Mouse (Mus musculus) forebrain, embryonic 14.5 days (tissue): ENCODE data around the gene Fam57b. TPM values are rescaled to one million over a fixed set of nuclear protein-coding genes. Genes with fewer than 3 reads are reported as not detected.

Experiments used
- ATAC-seq: fragments of 200-750 bp; cut with Nextera tagmentation; 2 replicates; pipeline ENCODE4 v1.8.0; 2017; ENCODE audit warnings: mild to moderate bottlenecking, moderate library complexity
- DNase-seq: peaks from one replicate; pipeline ENCODE4 v3.0.0-alpha.2; 2015; ENCODE audit warnings: low spot score
- H3K27ac ChIP-seq: fragments of 300-500 bp; sonication (generic); 2 replicates; pipeline ENCODE4 v1.5.1; 2014; ENCODE audit warnings: low read depth, mild to moderate bottlenecking, control low read depth, low read length, moderate library complexity
- H3K27me3 ChIP-seq: fragments of 300-500 bp; sonication (generic); replicated peaks from 2 replicates; pipeline ENCODE4 v1.6.1; 2014; ENCODE audit warnings: low read length, control low read depth, mixed read lengths; ENCODE audit not compliant: control insufficient read depth, insufficient read depth
- H3K36me3 ChIP-seq: fragments of 300-500 bp; sonication (generic); 2 replicates; pipeline ENCODE4 v1.6.1; 2014; ENCODE audit warnings: low read length, control low read depth; ENCODE audit not compliant: control insufficient read depth, insufficient read depth
- H3K4me1 ChIP-seq: fragments of 300-500 bp; sonication (generic); 2 replicates; pipeline ENCODE4 v1.6.1; 2014; ENCODE audit warnings: antibody characterized with exemption, low read length, control low read depth; ENCODE audit not compliant: control insufficient read depth, insufficient read depth
- H3K4me2 ChIP-seq: fragments of 300-500 bp; sonication (generic); 2 replicates; pipeline ENCODE4 v1.6.1; 2014; ENCODE audit warnings: mild to moderate bottlenecking, control low read depth, low read length
- H3K4me3 ChIP-seq: fragments of 300-500 bp; sonication (generic); 2 replicates; pipeline ENCODE4 v1.5.1; 2014; ENCODE audit warnings: low read depth, low read length, control low read depth
- H3K9ac ChIP-seq: fragments of 300-500 bp; sonication (generic); 2 replicates; pipeline ENCODE4 v1.6.1; 2014; ENCODE audit warnings: mild to moderate bottlenecking, low read length, control low read depth, moderate library complexity
- H3K9me3 ChIP-seq: fragments of 300-500 bp; sonication (generic); replicated peaks from 2 replicates; pipeline ENCODE4 v1.6.1; 2016; ENCODE audit warnings: low read length, control low read depth, mixed read lengths; ENCODE audit not compliant: control insufficient read depth
- WGBS: fragments of 180-500 bp; shearing (Covaris S2); extraction: QIAGEN DNeasy Blood & Tissue Kit; methylation state at CpG from one replicate; pipeline ENCODE4 v1.1.7; 2014; 5-methylcytosine and 5-hydroxymethylcytosine counted together
- polyA plus RNA-seq: library from polyadenylated mRNA; unstranded; fragments of >200 nt; fragmentation: Nextera tagmentation; extraction: Ambion mirVana; gene quantifications from 2 replicates; pipeline ENCODE4 v1.2.1, GENCODE M21; 2014

Gene Fam57b
- polyA plus RNA-seq, 1 experiment from 2014 or later: 31.3 TPM

- ATAC-seq: no peak
- Histone ChIP-seq H3K9me3 (no peaks in the 10 kb centered on the region), H3K9ac (peak overlapping the region; percentile 91), H3K4me1 (peaks cover 14% of the 10 kb centered on the region), H3K4me2 (peak overlapping the region; percentile 90), H3K4me3 (peak overlapping the region; percentile 83; the same call in 1 of the 2 replicates), H3K36me3 (peaks cover 38% of the 10 kb centered on the region), H3K27me3 (no peaks in the 10 kb centered on the region), H3K27ac (peak overlapping the region; percentile 90; the same call in 1 of the 2 replicates)
- DNase-seq: no peak
- WGBS: 82% methylated on average over 4 of the region's 4 CpGs
Measured at GRCm38 (mm10) chr7:126760956-126761355, 36.5 kb upstream of the Fam57b start.

DNA sequence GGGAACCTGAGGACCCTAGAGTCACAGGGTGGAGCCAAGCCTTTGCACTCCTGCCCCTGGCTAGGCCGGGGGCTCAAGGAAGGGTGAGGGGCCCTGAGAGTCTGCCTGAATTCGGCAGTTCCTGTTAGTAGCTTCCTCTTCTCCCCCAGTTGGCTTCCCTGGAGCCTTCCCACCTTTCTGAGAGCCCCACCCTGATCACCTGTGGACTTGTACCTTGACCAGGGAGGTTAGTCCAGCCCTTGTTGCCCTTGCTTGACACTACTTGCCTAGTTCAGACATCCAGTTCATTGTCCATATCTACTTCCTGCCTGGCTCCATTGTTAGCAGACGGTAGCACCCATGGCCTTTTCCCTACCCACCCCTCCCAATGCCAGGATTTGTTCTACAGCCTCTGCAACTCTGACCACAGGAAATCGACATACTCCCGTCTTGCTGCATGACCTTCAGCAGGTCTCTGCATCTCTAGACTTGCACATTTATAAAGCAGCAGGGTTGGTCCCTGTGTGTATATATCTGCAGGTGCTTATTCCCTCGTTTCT, 35.9 kb upstream of the Fam57b start:
- H3K27ac ChIP-seq: peak overlapping the region; percentile 39; the same call in 1 of the 2 replicates

DNA sequence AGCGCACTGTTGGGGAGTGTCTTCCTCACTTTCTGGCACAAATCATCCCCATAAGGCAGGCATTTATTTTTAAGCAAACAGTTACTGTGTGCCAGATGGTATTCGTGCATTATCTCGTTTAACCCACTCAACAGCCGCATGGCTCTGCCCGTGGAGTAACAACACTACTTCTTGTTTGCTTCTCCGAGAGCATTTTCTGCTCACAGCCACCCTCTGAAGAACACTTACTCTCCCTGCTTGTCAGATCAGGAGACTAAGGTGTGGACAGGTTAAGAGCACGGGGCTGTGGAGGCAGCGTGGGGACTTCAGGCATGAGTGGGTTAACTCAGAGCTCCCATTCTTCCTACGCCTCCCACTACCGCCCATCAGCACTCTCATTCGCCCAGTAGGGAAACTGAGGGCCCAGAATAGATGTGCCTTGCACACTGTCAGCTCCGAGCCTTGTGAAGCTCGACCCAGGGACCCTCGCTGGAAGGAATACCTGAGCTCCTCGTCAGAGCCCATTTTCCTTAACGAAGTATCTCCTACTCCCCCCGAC, 34.9 kb upstream of the Fam57b start:
- 57% methylated on average over 17 of the region's 17 CpGs for WGBS
- Histone ChIP-seq H3K9me3 (no peaks in the 10 kb centered on the region), H3K4me1 (peaks cover 14% of the 10 kb centered on the region), H3K4me2 (peak overlapping the region; percentile 23), H3K4me3 (no peak overlapping the region), H3K27me3 (no peaks in the 10 kb centered on the region), H3K9ac (peak overlapping the region; percentile 6; the same call in 1 of the 2 replicates), H3K27ac (peak overlapping the region; percentile 75), H3K36me3 (peaks cover 54% of the 10 kb centered on the region)
- DNase-seq: peak; percentile 40
- no peak for ATAC-seq

More for the DNA sequence above, 35.9 kb upstream of the Fam57b start:
- ATAC-seq (no peak), DNase-seq (no peak)
- peaks cover 14% of the 10 kb centered on the region for H3K4me1 ChIP-seq
- no peak overlapping the region for H3K9ac ChIP-seq
- H3K4me3 ChIP-seq: no peak overlapping the region
- no peaks in the 10 kb centered on the region for H3K9me3 ChIP-seq
- WGBS: 77% methylated on average over 6 of the region's 6 CpGs
- peaks cover 45% of the 10 kb centered on the region for H3K36me3 ChIP-seq
- H3K27me3 ChIP-seq: no peaks in the 10 kb centered on the region
- H3K4me2 ChIP-seq: peak overlapping the region; percentile 90

DNA sequence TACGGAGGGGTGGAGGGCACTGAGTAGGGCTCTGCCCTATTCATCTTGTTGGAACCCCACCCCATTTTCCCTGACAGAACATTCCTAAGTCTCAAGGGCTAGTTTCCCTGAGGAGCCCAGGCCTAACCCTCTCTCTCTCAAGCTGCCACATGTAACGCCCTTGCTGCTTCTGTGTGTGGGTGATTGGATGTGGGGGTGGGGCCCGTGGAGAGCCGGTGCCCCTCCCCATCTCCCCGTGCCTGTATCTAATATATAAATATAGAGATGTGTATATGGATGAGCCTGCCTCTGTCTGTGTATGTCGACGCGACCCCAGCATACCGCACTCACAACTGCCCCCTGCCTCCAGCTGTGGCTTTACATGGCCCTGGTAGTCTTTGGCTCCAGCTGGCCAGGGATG, 31.9 kb upstream of the Fam57b start:
- Histone ChIP-seq H3K4me2 (no peak overlapping the region), H3K4me1 (peaks cover 12% of the 10 kb centered on the region), H3K4me3 (no peak overlapping the region), H3K9me3 (no peaks in the 10 kb centered on the region), H3K27ac (no peak overlapping the region), H3K36me3 (peaks cover 84% of the 10 kb centered on the region), H3K27me3 (no peaks in the 10 kb centered on the region), H3K9ac (no peak overlapping the region)
- no peak for DNase-seq
- 91% methylated on average over 9 of the region's 9 CpGs for WGBS
- no peak for ATAC-seq

DNA sequence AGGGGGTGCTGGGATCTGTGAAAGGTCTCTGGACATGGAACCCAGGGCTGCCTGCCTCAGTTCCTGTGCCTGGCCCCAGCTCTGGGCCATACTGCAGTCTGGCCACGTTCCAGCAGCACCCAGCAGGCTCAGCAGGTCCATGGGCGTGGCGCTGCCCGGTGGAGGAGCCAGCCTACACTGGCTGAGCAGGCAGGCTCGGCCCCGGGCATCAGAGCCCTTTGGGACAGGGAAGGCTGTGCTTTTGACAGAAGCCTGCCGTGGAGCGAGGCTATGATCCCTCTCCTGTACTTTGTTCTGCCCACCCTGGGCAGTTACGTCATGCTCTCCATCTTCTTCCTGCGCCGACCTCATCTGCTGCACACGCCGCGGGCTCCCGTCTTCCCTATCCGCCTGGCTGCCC, 31.3 kb upstream of the Fam57b start, which contains the start of gene Gdpd3:
Gdpd3 (plus strand) TSS at position 134 of the 400 bp plus-strand sequence.
- H3K27ac ChIP-seq: no peak within 1 kb of the TSS
- H3K4me1 ChIP-seq: peaks cover 6% of the 10 kb centered on the region
- no peak within 1 kb of the TSS for H3K4me2 ChIP-seq
- no peak within 1 kb of the TSS for H3K4me3 ChIP-seq
- DNase-seq (no peak), ATAC-seq (no peak)
- peaks cover 91% of the 10 kb centered on the region for H3K36me3 ChIP-seq
- H3K9me3 ChIP-seq: no peaks in the 10 kb centered on the region
- no peaks in the 10 kb centered on the region for H3K27me3 ChIP-seq
- 89% methylated on average over 16 of the region's 16 CpGs for WGBS
- no peak within 1 kb of the TSS for H3K9ac ChIP-seq

GRCm38 (mm10) chr7:126767001-126767400, 30.5 kb upstream of the Fam57b start:
- DNase-seq (no peak), ATAC-seq (no peak)
- no peaks in the 10 kb centered on the region for H3K4me1 ChIP-seq
- H3K4me3 ChIP-seq: no peak overlapping the region
- H3K9me3 ChIP-seq: no peaks in the 10 kb centered on the region
- H3K27ac ChIP-seq: no peak overlapping the region
- H3K4me2 ChIP-seq: no peak overlapping the region
- H3K36me3 ChIP-seq: peaks cover 86% of the 10 kb centered on the region
- WGBS: 95% methylated on average over 8 of the region's 8 CpGs
- no peaks in the 10 kb centered on the region for H3K27me3 ChIP-seq
- H3K9ac ChIP-seq: no peak overlapping the region

GRCm38 (mm10) chr7:126770784-126771183, 26.7 kb upstream of the Fam57b start:
- Histone ChIP-seq H3K4me3 (no peak overlapping the region), H3K36me3 (peaks cover 69% of the 10 kb centered on the region), H3K27ac (no peak overlapping the region), H3K9ac (no peak overlapping the region), H3K27me3 (no peaks in the 10 kb centered on the region), H3K4me2 (no peak overlapping the region), H3K9me3 (no peaks in the 10 kb centered on the region), H3K4me1 (no peaks in the 10 kb centered on the region)
- 85% methylated on average over 12 of the region's 12 CpGs for WGBS
- DNase-seq (no peak), ATAC-seq (no peak)

DNA sequence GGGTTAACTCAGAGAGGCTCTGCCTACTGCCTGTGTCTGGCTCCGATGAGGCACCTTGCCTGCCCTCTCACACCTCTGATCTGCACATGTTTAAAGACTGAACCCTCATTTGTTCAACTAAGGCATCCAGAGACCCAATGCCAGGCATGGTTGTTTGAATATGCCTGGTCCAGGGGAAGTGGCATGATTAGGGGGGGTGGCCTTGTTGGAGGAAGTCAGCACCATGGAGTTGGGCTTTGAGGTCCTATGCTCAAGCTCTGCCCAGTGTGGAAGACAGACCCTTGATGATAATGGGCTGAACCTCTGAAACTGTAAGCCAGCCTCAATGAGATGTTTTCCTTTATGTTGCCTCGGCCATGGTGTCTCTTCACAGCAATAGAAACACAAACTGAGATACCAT, 24.1 kb upstream of the Fam57b start:
- Histone ChIP-seq H3K4me2 (no peak overlapping the region), H3K27me3 (no peaks in the 10 kb centered on the region), H3K36me3 (peaks cover 48% of the 10 kb centered on the region), H3K9ac (no peak overlapping the region), H3K27ac (no peak overlapping the region), H3K4me3 (no peak overlapping the region), H3K9me3 (no peaks in the 10 kb centered on the region), H3K4me1 (peaks cover 17% of the 10 kb centered on the region)
- no peak for DNase-seq
- ATAC-seq: no peak
- WGBS: 83% methylated on average over 2 of the region's 2 CpGs

DNA sequence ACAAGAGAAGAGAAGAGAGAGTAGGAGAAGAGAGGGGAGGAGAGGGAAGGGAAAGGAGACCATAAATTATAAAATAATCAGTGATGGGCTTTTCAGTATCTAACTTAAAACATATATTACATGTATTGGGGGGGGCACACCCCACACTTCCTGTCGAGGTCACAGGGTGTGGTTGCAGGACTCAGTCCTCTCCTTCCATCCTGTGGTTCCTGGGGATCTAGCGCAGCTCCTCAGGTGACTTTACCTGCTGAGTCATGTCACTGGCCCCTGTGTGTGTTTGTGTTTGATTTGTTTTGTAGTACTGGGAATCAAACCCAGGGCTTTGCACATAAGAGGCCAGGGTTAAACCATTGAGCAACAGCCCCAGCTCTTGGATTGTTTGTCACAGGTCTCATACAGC, 23.0 kb upstream of the Fam57b start:
- no peak for DNase-seq
- no peak overlapping the region for H3K27ac ChIP-seq
- H3K9ac ChIP-seq: no peak overlapping the region
- H3K4me3 ChIP-seq: no peak overlapping the region
- WGBS: 92% methylated on average over 2 of the region's 2 CpGs
- H3K9me3 ChIP-seq: no peaks in the 10 kb centered on the region
- peaks cover 43% of the 10 kb centered on the region for H3K36me3 ChIP-seq
- H3K4me2 ChIP-seq: no peak overlapping the region
- H3K4me1 ChIP-seq: peaks cover 17% of the 10 kb centered on the region
- no peaks in the 10 kb centered on the region for H3K27me3 ChIP-seq
- ATAC-seq: no peak
